Mouse (Mus musculus) cerebellum, postnatal 36 days (tissue): ENCODE measurements around the gene H2-Ab1.

Experiments
- DNase-seq, 2 experiments: peaks; one replicate each; pipeline ENCODE4 v3.0.0; 2021 to 2022; ENCODE audit warnings: mixed read lengths in 2 of 2

Gene H2-Ab1

DNA sequence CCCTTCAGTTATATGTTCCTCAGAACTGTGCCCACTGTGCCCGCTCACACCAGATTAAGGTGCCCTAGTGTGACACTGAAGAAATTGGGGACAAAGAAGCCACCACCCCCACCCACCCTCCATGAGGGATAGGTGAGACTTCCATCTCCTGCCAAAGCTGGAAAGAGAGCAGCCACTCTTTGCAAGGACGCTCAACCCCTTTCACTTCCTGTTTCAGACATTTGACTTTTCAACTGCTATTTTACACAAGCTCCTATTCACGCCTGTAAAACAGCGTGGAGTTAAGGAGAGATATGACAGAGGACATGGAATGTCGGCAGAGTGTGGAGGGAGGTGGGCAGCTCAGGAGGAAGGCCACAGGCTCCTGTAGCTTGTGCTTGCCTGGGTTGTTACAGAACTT lies 29.0 kb downstream of the H2-Ab1 start:
- no peak for DNase-seq

DNA sequence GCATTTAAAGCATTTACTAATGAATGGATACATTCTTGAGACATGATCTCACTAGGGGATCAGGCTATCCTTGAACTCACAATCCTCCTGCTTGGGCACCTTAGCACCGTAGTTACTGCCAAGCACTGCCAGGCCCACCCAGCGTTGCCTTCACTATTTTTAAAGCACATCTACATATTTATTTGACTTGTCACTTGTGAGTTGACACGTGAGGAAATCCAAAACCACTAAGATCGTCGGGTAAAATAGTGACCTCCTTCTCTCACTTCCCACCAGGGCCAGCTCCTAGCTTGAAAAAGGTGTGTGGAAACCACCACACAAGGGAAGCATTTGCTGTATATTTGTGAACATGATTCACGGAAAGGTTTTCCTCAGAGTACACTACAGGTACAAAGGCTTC lies 29.5 kb downstream of the H2-Ab1 start:
- DNase-seq, result no peak

DNA sequence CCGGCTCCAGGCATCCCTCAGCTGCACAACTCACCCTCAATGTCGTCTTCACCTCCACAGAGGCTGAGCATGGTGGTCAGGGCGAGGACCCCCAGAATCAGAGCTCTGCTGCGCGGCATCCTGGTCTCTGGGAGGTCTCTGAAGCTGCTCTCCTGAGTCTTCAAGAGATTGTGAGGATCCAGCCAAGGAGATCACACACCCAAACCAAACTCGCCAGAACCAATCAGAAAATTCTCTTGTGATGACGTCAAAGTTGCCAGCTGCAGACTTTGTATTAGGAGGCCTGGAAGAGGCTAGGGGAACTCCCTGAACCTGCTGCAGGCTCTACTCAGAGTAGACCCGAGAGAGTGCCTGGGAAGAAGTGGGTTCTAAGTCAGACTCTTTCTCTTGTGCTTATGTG lies 30.2 kb downstream of the H2-Ab1 start, which contains the start of gene H2-Aa:
Gene H2-Aa, minus strand, starts transcription at position 176 of the 400 bp plus-strand sequence.
- DNase-seq, result peak; percentile 44 to 62

DNA sequence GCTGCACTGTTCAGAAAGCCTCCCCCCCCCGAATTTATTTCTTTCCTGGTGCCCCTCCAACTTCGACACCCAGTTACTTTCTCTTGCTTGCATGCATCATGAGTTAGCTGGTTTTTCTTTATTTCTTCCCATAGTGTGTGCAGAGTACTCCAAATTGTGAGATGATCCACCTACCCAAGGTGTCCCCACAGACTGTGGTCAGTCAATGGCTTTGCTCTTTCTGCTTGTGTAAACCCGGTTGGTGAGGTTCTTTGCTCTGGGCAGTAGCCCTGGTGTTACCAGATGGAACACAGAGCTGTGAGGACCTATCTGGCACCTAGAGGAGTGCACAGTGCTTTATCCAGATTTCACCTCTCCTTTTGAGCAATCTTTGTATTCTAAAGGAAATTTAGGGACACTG lies 30.6 kb downstream of the H2-Ab1 start:
- no peak for DNase-seq

DNA sequence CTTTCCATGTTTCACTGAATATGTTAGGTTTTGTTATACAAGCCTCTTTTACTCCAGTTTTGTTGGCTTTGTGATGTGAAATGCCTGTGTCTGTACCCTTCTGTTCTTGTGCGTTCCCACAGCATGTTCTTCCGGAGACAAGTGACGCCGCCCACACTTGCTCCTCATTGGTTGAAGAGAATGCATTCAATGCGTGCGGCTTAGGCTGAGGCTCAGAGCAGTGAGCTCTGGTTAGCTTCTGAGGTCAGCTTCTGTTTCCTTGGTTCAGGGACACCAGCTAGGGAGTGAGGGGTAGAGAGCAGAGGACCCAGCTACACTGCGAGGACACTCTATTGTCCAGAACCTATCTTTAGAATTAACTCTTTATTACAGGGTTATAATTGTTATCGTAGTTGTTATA lies 34.1 kb downstream of the H2-Ab1 start:
- peak; percentile 45 to 59 for DNase-seq

DNA sequence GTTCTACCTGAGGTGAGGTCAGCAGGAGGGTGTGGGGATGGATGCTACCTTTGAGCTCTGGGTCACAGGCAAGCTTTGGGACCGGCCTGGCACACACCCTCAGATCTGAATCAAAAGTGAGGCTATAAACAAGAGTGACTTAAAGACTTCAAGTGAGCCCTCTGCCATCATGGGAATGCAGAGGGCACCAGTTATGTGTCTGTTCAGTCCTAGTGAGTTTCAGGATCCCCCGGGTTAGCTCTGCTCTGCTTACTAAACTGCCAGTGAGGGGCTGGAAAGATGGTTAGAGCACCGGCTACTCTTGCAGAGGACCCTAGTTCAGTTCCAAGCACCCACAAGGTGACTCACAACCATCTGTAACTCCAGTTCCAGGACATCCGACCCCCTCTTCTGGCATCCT lies 35.1 kb downstream of the H2-Ab1 start:
- no peak for DNase-seq

DNA sequence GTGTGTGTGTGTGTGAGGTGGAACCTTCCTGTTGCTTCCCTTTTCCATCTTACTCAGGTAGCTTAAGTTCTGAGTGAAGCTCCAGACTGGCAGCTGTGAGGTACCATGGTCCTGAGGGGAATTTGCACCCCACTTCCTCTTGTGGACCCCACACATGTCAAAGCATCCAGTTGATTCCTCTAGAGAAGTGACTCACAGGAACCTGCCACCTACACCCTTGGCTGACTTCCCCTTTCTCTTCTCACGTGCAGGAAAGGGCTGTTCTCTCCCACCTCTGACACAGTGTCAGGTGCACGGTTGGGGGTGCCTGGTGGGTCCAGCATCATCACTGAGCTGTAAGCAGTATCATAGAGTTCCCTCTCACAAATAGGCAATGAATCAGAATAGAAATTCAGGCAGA lies 36.0 kb downstream of the H2-Ab1 start:
- no peak for DNase-seq

DNA sequence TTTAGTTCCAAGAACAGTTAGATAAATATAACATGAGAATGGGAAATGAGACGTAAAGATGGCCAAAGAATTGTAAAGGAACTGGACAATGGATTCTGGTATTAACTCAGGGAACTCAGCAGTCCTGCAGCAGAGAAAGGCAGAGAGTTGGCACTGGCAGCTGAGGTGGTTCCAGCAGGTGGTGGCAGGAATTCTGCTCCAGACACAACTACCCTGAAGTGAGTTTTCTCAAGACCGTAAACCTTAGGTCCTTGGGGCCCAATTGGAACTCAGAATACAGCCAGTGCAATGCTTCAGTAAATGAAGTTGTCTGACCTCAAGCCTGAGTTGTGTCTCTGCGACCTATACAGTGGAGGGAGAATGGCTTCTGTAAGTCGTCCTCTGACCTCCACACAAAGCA lies 36.8 kb downstream of the H2-Ab1 start:
- no peak for DNase-seq

DNA sequence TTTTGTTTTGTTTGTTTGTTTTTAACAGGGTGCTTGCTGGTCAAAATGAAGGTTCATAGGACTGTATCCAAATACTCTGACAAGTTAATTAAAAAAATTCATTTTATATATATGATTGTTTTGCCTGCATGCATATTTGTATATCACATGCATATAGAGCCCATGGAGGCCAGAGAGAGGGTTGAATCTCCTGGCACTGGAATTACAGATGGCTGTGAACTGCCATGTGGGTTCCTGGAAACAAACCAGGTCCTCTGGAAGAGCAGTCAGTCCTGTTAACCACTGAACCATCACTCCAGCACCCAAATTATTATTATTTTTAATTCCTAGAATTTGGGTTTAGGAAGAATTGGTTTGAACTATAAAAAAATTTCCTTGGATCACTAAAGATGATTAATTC lies 37.8 kb downstream of the H2-Ab1 start:
- DNase-seq, result no peak

DNA sequence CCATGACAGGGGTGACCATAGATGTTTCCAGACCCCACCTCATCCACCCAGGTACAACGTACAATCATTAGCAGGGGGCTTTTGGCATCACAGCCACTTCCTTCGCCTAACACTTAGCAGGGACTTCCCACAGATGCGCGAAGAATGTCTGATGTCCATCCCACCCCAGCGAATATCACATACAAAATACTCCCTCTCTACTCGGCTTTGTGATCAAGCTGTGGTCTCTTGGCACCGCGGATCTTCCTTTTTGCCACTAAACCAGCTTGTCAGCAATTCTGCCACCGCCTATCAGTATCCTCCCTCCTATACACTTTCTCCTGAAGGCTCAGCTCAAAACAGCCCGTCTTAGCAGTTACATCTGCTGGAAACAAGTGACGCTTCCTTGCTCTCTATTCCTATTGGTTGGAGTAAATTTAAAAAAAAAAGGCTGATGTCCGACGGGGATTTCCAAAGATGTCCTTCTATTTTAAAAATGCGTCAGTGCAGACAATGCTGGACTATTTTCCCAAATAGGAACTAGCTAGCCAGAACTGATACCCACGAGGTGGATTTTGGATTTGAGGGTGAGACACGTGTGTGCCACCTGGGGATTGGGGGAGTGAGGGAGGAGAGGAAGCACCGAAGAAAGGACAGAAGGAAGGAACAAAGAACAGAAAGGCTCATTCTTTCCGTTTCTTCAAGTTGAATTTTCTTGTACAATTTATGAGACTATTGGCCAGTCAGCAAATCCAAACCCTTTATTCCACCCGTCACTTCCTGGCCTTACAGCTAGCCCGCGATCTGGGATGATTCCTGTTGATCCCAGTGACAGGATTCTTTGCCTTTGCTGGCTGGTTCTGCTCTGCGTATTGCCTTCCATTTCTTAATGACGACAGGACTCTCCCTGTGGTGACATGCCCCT lies 38.7 kb downstream of the H2-Ab1 start:
- DNase-seq, result peak in 1 of 2 experiments; percentile 30

DNA sequence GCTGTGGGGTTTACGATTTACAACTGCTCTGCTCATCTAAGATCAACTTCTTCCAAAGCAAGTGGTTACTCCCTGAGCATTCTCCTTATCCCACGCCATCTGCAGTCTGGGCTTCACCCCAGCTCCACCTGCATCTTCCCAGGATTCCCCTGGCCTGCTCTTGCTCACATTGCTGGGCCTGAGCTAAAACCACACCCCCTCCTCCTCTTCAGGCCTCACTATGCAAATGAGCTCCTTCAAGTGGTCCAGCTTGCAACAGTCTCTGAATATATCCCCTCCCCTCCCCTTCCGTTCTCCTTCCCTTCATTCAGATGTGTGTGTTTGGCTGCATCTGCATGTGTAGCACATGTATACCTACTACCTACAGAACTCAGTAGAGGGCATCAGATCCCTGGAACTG lies 41.9 kb downstream of the H2-Ab1 start:
- no peak for DNase-seq

DNA sequence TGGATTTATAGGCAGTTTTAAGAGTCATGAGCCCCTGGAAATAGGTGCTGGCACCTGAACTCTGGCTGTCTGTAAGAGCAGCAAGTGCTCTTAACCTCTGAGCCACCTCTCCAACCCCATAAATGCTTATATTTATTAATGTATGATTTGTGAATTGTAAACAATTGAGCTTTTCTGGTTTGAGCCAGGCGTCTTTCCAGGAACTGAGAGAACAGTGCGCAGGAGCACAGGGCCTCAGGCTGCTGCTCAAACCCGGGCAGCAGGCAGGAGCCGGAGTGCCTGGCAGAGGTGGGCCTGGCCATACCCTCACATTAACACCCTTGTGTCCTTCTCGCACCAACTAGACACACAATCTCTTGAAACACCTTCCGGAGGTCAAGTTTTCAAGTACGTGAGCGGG lies 42.6 kb downstream of the H2-Ab1 start:
- no peak for DNase-seq

DNA sequence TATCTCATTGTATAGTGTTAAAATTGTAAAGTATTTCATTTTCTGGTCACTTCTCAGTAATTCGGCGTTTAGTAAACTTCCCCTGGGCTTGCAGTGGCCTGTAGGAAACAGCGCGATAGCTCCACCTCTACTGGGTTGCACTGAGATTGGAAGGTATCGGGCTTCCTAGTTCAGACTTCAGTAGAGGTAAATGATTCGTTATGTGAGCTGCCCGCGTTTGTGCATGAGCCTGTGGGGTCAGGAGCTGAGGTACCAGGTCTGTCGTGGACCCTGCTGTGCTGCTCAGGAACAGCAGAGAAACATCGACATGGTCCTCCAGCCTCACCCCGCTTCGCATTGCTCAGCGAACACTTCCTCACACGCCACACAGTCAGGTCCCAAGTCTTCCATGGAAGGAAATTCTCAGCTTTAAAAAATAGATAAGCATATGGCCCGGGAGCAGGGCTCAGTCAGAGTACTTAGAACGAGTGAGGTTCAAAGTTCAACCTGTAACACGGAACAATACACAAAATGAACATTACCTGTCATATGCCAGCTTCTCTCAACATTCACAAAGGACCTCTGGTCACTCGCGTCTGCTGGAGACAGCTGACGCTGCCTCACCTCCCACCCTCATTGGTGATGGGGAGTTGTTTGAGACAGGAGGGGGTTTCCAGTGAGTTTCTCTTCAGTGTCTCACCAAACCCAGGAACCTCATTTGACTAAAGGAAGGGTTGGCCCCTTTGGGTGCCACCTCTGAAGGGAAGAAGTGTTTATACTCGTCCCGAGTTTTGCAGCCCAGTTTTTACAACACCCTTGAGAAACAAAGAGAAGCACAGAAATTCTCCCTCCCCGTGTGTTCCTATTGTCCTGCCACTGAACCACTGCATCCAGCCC lies 43.4 kb downstream of the H2-Ab1 start:
- DNase-seq, result no peak

DNA sequence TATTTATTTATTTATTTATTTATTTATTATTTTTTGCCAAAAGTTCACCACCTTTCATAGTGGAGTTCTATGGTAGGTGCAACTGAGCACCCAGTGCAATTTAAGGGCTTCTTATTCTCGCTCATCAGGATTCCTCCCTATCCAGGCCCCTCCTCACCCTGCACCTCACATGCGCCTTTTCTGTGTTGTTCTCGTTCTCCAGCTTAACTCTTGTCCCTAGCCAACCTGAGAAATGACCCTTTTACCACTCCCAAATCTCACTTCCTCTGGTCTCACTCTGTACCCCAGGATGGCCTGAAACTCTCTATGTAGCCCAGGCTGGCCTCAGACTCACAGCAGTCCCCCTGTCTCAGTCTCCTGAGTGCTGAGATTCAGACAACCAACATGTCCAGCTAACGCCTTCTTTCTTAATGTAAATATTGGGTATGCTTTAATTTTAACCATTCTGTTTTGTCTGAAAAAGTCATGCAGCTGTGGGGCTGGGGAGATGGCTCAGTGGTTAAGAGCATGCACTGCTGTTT lies 44.2 kb downstream of the H2-Ab1 start:
- no peak for DNase-seq

DNA sequence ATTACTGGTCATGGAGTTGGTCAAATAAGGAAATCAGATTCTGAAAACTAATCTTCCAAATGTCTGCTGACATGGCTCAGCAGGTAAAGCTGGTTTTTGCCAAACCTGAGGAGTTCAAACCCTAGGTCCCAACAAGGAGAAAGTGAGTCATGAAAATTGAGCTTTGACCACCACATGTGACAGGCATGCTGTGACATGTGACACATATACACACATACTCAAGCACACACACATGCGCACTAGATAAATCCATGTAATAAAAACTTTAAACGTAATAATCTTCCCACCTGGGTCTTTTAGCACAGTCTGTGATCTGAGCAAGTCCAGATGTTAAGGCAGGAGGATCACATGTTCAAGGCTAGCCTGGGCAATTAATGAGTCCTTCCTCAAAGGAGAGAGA lies 46.3 kb downstream of the H2-Ab1 start:
- no peak for DNase-seq

DNA sequence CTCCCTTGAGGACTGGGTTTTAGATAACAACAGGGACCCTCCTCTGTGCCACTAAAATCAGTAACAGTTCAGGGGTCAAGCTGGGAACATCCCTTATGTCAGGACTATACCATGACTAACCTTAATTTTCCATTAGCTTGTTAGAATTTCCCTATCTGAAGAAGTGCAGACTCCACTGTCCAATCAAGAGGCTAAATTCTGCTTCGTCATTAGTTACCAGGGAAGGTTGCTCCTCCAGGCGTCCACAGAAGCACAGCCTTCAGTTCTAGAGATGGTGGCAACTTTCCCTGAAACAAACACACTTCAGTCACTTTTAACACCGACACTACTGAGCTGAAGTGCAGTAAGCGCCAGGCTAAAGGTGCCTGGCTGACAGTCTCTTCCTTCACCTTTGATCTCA lies 47.3 kb downstream of the H2-Ab1 start:
- peak in 1 of 2 experiments; percentile 27 for DNase-seq

DNA sequence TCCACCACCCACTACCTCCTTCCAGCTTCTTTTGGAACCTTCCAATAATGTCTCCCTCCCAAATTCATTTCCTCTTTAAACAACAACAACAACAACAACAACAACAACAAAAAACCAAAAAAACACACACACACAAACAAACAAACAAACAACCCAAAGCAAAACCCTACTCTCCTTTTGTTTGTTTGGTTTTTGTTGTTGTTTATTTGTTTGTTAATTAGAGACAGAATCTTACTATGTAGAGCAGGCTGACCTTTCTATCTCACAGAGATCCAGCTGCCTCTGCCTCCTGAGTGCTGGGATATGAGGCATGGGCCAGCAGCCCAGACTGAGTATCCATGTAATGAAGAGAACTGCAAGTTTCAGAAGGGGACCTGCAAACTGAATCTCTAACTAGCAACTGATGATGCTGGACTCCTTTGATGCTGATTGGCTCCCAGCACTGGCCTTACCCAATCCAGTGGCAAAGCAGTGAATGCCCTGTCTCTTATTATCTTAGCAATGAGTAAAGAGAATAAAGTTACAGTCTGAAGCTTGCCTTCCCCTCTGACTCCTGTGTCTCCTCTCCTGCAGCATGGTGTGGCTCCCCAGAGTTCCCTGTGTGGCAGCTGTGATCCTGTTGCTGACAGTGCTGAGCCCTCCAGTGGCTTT lies 48.0 kb downstream of the H2-Ab1 start, which contains the start of gene H2-Eb1:
Gene H2-Eb1, plus strand, starts transcription at position 488 of the 651 bp plus-strand sequence.
- DNase-seq, result peak; percentile 57 to 77

DNA sequence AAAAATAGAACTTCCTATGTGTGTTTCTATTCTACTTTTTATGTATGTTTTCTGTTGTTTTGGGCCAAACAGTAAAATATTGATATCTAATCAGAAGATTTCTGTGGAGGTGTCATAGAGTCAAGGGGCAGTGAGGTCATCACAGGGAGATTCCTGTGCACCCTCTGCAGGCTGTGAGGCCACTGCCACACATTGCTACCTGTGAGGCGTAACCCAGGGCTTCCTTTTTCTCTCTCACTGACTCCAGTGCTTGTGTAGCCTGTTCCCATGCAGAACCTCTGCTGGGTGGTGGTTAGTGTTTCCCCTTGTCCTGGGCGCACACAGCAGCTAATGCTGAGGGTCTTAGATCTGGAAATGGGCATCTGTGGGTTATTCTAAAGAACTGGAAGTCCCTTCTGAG lies 48.9 kb downstream of the H2-Ab1 start:
- DNase-seq, result no peak

DNA sequence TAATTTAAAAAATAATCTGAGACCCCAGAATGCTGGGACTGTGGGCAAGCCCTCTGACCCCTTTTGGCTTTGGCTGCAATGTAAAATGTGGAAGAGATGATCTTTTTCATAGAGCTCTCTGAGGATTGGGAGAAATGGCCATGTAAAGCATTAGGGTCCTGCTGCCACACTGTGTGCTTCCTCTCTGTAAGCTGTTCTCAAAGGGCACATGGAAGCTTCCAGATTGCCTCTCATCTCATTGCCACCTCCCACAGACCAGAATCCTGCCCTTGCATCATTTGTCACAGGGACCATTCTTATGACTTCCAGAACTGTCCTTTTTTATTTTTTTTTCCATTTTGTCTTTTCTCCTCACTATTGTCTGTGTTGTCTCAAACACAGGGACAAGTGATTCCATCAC lies 49.7 kb downstream of the H2-Ab1 start:
- DNase-seq, result no peak

DNA sequence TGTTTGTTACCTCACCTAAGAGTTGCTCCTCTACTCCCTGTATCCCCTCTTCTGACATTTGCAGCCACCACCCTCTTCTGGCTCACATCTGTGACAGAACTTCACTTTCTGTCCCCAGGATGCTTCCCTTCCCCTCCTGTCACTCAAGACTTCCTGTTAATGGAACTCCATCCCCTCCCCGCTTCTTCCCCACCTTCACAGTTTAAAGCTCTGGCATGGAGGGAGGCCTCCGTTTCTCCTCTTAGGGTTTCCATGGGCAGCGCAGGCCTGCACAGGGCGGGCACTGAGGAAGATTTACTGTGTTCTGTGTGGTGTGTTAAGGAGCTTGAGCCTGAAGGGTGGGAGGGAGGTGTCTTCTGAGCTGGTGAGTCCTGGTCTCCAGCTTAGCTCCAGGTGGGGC lies 50.7 kb downstream of the H2-Ab1 start:
- no peak for DNase-seq

DNA sequence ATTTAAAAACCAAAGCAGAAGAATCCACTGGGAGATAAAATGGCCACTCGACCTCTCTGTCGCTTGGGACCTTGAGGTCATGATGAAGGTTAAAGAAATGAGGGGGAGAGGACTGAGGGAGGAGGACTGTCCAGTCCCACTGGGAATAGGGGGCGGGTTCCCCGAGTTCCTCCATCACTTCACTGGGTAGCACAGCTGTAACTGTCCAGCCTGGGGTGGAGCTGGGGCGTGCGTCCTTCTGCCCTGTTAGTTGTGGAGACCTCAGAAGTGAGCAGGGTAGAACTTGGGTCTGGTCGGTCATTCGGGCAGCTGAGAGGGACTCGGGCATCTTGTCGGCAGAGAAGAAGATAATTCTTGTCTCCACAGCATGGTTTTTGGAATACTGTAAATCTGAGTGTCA lies 51.7 kb downstream of the H2-Ab1 start:
- DNase-seq, result no peak

DNA sequence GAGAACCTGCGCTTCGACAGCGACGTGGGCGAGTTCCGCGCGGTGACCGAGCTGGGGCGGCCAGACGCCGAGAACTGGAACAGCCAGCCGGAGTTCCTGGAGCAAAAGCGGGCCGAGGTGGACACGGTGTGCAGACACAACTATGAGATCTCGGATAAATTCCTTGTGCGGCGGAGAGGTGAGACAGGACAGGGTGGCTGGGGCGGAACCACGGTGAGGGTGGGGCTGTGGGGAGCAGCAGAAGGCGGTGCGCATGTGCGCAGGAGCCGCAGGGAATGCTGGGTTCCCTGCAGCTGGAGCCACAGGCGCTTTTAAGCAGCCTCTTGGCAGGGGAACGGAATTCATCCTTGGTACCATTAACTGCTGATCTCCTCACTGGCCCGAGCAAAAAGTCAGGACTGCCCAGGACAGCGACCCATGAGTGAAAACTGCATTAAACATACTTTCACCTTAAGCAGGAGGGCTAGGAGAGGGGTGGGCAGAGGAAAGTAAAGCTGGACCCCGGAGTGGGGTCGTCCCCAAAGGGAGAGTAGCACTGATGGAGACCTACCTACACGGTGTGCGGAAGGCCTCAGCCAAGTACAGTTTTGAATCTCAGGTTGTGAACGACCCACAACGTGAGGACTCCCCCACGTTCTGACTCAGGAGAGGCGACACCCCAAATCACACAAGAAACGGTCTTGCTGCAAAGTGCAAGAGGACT lies 52.3 kb downstream of the H2-Ab1 start:
- peak; percentile 51 to 72 for DNase-seq
